Mouse (Mus musculus): ENCODE data around the gene Kansl1.
"Not testable (repeated sequence)": the region's sequence is repeated elsewhere in the genome, so short reads cannot be mapped to it uniquely, and the experiment has no call there.

The Kansl1 gene

DNA sequence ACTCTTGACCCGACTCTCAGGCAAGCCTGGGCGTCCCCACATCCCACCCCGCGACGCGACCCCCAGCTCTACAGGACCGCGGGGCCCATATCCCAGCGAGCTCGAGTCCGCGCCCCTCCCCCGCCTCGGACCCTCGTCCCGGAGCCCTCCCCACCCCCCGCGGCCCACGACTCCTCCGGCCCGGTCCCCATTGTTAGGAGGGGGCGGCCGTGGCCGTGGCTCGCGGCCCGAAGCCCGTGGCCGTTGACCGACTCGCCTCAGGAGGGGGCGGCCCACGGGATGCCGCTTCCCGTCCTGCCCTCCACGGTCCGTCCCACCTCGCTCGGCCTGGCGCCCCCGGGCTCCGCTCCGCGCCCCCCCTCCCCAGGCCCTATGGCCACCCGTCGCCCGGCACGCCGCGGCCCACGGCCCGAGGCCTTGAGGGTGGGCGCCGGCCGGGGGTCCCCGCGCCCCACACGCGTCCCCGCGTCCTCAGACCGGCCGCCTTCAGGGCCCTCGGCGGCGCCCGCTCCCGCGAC lies at the start of gene Kansl1:
Gene Kansl1 (minus strand): TSS at position 111 of the 518 bp plus-strand sequence.
- no peak for DNase-seq (ENCODE audit: low spot score)

DNA sequence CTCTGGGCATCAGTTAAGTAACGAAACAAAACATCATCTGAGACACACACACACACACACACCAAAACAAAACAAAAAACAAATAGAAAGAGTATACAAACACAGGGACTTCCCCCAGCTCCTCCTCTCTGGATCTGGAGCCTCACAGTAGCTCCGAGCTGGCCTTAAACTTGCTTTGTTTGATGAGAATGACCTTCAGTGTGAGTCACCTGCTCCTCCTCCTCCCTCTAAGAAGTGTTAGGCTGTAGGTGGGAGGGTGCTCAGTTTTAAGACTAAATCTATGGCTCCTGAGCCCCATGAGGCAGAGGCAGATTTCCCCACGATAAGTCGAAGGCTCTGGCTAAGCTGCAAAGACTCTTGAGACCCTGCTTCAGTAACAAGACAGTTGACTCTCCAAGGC lies 43.8 kb upstream of the Kansl1 start:
- no peak for DNase-seq (ENCODE audit: low spot score)

DNA sequence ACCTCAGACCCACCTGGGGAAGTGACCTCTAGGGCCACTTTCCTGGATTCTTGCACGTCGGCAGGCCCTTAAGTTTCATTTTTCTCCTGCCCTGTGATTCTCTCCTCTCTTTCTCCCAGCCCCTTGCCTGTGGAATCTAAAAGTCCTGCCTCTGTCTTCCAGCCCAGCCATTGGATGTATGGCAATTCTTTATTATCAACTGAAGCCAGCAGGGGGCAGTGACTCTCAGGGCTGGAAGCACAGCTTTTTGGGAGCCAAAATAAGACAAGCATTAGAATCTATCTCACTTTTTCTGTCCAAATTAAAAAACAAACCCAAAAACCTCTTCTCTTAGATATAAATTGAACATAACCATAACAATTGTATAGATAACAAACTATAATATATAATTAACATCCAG lies 41.9 kb upstream of the Kansl1 start:
- DNase-seq (ENCODE audit: low spot score), result peak; percentile 8

DNA sequence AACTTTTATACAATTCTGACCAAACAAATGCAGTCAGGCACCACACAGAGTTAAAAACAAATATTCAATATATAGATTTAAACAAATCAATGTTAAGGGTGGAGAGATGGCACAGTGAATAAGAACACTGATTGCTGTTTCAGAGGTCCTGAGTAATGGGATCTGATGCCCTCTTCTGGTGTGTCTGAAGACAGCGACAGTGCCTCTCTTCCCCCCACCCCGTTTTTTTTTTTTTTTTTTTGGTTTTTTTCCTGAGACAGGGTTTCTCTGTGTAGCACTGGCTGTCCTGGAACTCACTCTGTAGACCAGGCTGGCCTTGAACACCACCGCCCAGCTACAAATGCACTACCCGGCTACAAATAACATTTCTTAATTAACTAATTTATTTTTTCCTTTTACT lies 39.8 kb upstream of the Kansl1 start:
- no peak for DNase-seq (ENCODE audit: low spot score)

DNA sequence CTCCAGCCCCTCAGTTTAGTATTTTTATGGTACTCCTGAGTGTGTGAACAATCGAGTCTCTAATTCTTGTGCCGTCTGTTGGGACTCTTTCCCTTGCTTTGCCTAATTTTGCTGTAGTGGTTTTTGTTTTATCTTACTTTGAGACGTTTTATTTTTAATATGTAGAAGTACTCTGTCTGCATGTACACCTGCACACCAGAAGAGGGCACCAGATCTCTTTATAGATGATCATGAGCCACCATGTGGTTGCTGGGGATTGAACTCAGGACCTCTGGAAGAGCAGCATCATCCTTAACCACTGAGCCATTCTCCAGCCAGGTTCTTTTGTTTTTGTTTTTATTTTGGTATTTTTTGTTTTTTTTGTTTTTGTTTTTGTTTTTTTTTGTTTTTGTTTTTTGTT lies 19.6 kb upstream of the Kansl1 start:
- DNase-seq (ENCODE audit: low spot score), result no peak

DNA sequence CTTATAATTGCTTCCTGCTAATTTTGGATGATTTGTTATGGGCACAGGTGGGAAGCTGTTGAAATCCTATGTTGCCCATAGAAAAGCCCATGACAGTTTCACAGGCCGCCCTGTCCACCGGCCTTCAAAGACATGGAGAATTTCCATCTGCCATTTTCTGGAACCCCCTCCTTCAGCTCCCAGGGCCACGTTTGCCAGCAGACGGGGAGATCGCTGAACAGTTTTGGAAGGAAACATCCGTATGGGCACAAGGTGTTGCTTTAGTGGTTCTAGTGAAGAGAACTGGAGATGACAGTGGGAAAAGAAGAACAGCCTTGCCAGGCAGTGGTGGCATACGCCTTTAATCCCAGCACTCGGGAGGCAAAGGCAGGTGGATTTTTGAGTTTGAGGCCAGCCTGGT lies 13.3 kb upstream of the Kansl1 start:
- DNase-seq (ENCODE audit: low spot score), result no peak

DNA sequence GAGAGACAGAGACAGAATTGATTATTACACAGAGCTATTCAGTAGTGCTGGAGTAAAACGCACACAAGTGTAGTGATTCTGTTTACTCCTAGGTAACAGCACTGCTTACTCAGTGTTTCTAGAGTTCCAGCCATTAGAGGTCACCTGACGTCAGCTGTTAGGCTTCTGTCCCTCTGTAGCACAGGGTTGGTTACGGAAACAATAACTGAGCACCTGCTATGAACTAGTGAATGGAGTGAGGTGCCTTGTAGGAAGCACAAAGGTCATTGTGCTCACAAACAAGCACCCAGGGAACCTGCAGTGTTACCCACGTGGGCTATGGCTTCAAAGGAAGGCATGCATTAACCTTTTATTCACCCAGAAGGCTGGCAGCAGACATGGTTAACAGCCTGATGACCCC lies 10.8 kb upstream of the Kansl1 start:
- DNase-seq (ENCODE audit: low spot score), result no peak

DNA sequence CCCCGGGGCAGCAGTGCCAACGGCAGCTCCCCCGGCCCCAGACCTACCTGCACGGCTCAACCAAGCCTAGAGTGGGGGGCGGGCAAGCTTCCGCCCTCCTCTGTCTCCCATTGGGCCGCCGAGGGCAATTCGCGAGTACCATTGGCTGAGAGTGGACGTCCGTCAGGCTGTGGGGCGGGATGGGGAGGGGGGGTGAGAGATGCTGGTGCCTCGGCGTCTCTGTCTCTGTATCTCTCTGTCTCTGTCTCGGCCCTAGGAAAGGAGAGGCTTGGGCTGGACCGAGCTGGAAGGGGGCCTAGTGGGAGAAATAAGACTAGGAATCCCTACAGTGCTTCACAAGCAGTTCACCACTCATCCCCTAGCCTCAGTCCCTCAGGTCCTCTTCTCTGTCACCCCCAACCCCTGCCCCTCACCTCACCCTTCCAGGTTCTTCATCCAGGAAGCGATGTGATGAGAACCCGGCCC lies 742 bp upstream of the Kansl1 start:
- DNase-seq (ENCODE audit: low spot score), result peak; percentile 75

DNA sequence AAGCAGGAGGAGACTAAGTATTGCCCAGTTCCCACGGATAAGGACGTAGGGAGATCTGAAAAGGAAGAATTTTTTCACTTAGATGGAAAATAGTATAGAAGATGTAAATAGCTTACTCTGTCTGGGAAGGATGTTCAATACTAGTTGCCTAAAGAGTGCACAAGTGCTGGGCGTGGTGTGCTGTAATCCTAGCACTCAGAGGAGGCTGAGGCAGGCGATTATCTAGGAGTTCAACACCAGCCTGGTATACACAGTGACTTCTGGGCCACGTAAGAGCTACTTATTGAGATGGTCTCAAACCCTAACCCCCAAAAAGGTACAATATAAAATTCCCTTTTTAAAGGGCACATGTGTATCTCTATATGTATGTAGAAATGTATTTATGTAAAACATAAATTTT lies 963 bp downstream of the Kansl1 start:
- no peak for DNase-seq (ENCODE audit: low spot score)

DNA sequence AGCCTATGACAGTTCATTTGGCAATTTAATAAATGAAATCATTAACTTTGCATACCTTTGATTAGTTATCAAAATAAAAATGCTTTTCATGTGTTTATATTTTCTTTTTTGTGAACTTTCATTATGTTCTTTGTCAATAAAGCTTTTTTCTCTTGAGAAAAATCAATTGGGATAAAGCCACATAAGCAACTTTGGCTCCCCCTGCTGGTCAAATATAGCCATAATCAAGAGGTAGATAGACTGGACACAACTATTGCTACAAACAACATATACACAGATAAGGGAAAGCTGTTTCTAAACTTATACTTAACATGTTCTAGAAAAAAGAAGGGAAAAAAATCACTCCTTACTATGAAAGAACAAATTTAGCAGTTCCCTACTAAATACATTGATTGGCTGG lies 7.1 kb downstream of the Kansl1 start:
- DNase-seq (ENCODE audit: low spot score), result no peak

DNA sequence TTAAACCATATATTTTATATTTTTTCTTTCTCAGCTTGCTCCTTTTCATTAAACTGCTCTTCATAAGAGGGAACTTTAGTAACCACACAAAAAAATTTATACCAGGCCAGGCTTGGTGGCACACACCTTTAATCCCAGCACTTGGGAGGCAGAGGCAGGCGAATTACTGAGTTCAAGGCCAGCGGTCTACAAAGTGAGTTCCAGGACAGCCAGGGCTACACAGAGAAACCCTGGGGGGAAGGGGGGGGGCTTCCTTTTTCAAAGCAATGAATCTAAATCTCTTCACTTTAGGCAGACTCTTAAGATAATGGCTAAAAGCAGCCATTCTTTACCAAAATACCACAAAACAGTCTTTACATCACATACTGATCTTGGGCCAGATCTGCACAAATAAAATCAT lies 9.0 kb downstream of the Kansl1 start:
- DNase-seq (ENCODE audit: low spot score), result no peak

DNA sequence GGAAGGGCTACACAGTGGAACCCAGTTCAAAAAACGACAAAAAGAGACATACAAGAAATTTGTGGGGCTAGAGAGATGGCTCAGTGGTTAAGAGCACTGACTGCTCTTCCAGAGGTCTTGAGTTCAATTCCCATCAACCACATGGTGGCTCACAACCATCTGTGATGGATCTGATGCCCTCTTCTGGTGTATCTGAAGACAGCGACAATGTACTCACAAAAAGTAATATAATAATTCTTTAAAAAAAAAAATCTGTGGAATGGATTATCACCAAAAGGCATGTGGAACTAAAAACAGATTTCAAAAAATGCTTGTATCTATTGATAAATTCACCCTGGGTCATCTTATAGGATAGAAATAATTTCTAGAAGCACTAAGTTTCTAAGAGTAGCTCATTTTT lies 10.2 kb downstream of the Kansl1 start:
- no peak for DNase-seq (ENCODE audit: low spot score)

DNA sequence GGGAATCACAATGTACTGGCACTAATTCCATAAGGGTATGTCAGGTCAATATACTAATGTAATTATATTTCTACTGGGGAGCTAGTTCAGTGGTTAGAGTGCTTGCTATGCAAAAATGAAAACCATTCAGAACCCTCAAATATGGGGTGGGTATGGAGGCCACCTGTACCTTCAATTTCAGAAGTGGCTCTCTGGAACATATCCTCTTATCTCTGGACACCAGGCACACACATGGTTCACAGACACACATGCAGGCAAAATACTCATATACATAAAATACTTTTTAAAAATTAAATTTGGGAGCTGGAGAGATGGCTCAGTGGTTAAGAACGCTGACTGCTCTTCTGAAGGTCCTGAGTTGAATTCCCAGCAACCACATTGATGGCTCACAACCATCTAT lies 16.0 kb downstream of the Kansl1 start:
- DNase-seq (ENCODE audit: low spot score), result no peak

DNA sequence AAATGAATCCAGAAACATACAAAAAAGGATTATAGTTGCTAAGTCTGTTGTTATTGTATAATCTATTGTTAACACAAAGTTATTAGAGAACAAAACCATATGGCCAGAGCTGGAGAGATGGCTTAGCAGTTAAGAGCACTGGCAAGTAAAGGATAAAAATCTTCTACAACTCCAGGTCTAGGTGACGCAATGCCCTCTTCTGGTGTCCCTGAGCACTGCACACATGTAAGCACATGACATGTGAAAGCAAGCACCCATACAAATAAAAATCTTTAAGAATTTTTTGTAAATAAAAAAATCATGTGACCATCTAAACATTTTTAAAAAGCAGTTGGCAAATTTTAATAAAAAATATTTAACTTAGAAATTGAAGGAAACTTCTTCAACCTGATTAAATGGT lies 17.4 kb downstream of the Kansl1 start:
- DNase-seq (ENCODE audit: low spot score), result no peak

DNA sequence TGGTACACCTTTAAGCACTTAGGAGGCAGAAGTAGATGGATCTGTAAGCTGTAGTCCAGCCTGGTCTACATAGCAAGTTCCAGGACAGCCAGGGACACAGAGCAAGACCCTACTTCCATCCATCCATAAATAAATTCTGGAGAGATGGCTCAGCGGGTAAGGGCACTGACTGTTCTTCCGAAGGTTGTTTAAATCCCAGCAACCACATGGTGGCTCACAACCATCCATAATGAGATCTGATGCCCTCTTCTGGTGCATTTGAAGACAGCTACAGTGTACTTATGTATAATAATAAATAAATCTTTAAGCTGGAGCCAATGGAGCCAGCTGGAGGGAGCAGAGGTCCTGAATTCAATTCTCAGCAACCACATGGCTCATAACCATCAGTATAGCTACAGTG lies 20.2 kb downstream of the Kansl1 start:
- DNase-seq (ENCODE audit: low spot score), result not testable (repeated sequence)

DNA sequence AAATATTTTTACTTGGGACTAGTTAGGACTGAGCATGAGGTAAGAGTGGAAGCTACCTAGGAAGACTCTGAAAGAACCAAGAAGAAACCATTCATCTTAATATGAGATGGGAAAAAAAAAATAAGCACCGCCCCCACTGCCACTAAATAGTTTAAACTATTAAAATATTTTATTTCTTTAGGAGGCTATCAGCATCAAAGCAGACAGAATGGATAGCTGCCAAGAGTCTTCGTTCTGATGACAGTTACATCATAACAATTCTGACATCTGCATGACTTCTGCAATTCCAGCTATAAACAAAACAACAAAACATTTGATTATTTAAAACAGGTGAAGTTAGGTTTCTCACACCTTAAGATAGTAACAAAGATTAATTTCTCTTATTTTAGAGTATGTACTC lies 23.1 kb downstream of the Kansl1 start:
- DNase-seq (ENCODE audit: low spot score), result no peak

DNA sequence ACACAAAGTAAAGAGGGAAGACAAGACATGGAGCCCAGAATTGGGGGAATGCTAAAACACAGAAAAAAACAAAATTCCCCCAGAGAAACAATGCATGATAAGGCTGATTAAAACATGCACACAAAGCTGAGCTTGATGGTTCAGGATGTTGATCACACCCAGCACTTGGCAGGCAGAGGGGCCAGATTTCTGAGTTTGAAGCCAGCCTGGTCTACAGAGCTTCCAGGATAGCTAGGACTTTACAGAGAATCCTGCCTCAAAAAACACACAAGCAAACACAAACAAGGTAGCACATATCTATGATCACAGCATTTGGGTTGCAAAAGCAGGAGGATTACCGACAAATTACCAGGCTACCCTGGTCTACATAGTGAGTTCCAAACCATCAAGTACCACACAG lies 23.6 kb downstream of the Kansl1 start:
- no peak for DNase-seq (ENCODE audit: low spot score)

DNA sequence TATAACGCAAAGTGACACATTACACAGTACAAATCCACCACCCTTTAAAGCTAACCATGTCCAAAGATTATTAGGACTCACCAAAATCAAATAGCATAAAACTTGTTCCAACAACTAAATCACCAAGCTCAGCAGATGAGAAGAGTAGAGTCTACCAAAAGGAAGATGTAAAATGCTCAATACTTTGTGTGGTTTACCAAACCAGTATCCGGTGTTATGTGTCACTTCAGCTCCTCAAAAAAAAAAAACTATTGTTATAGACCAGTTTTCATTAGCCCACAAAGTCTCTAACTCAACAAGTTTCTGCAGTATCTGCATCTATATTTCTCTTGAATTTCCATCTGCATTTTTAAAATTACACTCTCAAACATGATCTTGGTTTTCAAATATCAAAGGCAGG lies 25.3 kb downstream of the Kansl1 start:
- DNase-seq (ENCODE audit: low spot score), result no peak

DNA sequence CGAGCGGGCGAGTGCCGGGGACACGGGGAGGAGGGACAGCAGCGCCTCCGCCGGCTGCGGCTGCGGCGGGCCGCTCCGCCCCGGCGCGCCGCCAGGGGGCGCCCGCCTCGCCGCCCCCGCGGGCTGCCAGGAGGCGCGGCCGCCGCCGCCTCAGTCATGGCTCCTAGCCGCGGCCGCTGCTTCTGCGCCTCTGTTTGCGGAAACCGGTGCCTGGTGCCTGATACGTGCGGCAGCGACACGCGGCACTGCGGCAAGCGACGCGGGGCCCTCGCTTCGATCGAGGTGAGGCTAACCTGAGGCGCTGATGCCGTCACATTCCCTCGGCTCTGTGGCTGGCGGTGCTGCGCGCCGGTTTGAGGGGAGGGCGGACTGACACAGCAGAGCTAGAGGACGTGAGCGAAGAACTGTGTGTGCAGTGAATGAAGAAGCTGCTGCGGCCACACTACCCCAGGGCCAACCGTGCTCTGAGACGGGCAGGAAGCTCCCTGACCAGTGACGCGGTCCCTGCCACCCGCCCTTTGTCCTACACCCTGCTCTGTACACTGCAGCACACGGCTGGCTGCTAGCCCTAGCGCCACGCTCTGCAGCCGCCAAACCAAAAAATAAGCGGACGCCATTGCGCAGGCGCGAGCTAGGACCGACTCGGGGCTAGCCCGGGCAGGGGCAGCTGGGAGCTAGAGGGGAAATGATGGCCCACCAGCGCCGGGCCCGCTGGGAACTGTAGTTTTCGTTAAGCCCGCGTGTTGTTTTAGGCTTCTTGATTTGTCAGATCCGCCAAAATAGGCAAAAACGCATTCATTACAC lies 26.1 kb downstream of the Kansl1 start:
- DNase-seq (ENCODE audit: low spot score), result peak; percentile 87

DNA sequence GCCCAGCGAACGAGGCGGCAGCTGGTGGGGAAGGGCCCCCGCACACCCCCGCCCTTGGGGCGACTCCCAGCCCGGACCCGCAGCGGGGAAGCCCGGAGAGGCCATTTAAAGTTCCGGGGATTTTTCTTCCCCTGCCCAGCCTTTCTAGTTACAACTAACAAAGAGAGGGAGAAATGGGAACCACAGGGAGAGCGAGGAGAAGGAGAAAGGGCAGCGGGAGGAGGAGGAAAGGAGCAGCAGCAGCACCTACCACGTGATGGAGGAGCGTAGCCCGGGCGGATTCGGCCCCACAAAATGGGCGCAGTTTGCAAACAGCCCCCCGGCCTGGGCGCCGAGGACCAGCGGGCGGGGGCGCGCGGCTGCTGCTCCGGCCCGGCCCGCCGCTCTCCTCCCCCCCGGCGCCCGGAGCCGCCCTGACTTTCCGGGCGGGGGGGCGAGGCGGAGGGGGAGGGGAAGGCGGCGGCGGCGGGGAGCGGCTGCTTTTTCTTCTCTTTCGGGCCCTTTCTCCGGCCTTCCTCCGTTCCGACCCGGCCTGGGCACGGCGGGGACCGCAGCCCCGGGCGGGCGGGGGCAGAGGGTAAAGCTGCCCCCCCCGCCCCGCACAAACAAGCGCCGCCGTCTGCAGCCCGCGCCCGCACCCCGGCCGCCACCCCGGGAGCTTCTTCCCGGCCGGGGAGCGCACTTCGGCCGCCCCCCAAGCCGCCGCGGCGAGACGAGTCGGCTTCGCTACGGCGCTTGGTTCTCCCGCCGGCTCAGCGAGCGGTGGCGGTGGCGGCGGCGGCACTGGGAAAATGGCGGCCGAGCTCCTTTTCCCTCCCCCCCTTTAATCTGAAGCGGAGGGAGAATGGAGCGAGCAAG lies 27.0 kb downstream of the Kansl1 start:
- DNase-seq (ENCODE audit: low spot score), result peak; percentile 49

DNA sequence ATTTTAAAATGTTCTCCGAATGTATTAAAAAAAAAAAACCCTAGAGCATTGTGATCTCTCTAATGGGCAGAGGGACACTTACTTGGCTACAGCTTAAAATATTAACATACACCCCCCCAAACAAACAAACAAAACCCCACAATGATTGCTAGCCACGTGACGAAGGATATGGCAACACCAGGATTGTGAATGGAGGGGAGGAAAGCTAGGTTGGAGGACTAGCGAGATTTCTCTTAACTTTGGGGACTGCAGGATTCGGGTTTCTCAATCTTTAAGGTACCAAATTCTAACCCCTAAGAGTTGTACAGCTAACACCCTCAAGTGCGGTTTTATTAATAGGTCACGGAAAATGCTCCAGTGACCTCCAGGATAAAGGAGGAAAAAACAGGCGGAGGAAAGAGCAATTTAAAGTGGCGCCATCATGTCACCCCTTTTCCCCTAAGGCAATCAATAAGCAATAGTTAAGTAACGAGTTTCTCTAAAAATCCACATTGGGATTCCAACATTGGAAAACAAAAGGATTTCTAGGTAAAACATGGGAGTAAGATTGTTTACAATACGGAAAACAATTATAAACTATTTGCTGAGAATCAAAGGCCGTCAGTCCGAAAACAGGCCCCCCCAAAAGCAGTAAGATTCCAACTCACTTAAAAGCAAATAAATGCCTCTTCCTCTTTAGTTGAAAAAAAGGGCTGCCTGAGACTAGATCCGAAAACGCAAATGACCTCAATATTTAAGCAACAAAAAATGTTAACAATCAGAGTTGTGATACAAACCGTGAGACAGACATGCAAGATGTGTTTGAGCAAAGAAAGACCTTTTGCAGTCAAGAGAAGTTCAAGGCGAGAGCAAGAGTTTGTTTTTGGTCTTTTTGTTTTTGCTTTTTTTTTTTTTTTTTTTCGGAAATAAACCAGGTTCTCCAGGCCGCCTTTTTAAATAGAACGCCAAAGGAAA lies 27.9 kb downstream of the Kansl1 start:
- DNase-seq (ENCODE audit: low spot score), result no peak

DNA sequence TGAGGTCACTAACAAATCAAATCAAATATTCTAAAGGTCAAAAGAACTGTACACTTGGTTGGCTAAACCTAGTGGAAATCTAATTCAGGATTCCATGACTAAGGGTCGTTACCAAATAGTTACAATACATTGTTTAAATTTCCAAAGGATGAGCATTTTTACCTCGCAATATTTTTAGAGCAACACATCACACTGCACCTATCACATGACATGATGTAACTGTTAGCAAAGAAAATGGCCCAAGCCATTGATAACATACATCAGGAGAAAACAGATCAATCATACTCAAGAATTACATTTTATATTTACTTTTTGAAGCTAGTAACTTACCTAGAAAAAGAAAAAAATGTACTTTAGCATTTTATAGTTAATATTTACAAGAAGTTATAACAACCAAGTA lies 29.0 kb downstream of the Kansl1 start:
- no peak for DNase-seq (ENCODE audit: low spot score)
